Mouse (Mus musculus) kidney, embryonic 14.5 days (tissue): ENCODE measurements around the gene Magoh. TPM values are rescaled to one million over a fixed set of nuclear protein-coding genes. Genes with fewer than 3 reads are reported as not detected.
A peak's percentile ranks its signal among the peaks of the same experiment; 100 is the strongest.

Source experiments
- ATAC-seq: fragments of 200-750 bp; cut with Nextera tagmentation; 2 replicates; pipeline ENCODE4 v1.8.0; 2017; ENCODE audit warnings: moderate number of reproducible peaks, mild to moderate bottlenecking, moderate TSS enrichment, moderate library complexity; ENCODE audit not compliant: low FRiP score, low TSS enrichment
- H3K27ac ChIP-seq: fragments of 300-500 bp; sonication (generic); 2 replicates; pipeline ENCODE4 v1.5.1; 2014; ENCODE audit warnings: low read depth, mild to moderate bottlenecking, low read length, moderate library complexity, mixed read lengths
- H3K27me3 ChIP-seq: fragments of 300-500 bp; sonication (generic); 2 replicates; pipeline ENCODE4 v1.6.1; 2014; ENCODE audit warnings: mild to moderate bottlenecking, low read length; ENCODE audit not compliant: control insufficient read depth, insufficient read depth
- H3K36me3 ChIP-seq: fragments of 300-500 bp; sonication (generic); 2 replicates; pipeline ENCODE4 v1.6.1; 2014; ENCODE audit warnings: low read length, mixed read lengths; ENCODE audit not compliant: control insufficient read depth, insufficient read depth
- H3K4me1 ChIP-seq: fragments of 300-500 bp; sonication (generic); 2 replicates; pipeline ENCODE4 v1.6.1; 2014; ENCODE audit warnings: low read length, mixed read lengths; ENCODE audit not compliant: control insufficient read depth, insufficient read depth
- H3K4me2 ChIP-seq: fragments of 300-500 bp; sonication (generic); replicated peaks from 2 replicates; pipeline ENCODE4 v1.6.1; 2014; ENCODE audit warnings: low read depth, mild to moderate bottlenecking, low read length
- H3K4me3 ChIP-seq: fragments of 300-500 bp; sonication (generic); 2 replicates; pipeline ENCODE4 v1.5.1; 2014; ENCODE audit warnings: mild to moderate bottlenecking, low read length
- H3K9ac ChIP-seq: fragments of 300-500 bp; sonication (generic); 2 replicates; pipeline ENCODE4 v1.6.1; 2014; ENCODE audit warnings: low read depth, mild to moderate bottlenecking, low read length, moderate library complexity
- H3K9me3 ChIP-seq: fragments of 300-500 bp; sonication (generic); 2 replicates; pipeline ENCODE4 v1.6.1; 2016; ENCODE audit warnings: low read length; ENCODE audit not compliant: control insufficient read depth
- WGBS: fragments of 180-500 bp; shearing (Covaris S2); extraction: QIAGEN DNeasy Blood & Tissue Kit; methylation state at CpG from one replicate; pipeline ENCODE4 v1.1.7; 2014; 5-methylcytosine and 5-hydroxymethylcytosine counted together
- polyA plus RNA-seq: library from polyadenylated mRNA; unstranded; fragments of >200 nt; fragmentation: Nextera tagmentation; extraction: Ambion mirVana; gene quantifications from 2 replicates; pipeline ENCODE4 v1.2.1, GENCODE M21; 2014

Gene Magoh
- polyA plus RNA-seq: 229 and 331 TPM in 2 replicates

DNA sequence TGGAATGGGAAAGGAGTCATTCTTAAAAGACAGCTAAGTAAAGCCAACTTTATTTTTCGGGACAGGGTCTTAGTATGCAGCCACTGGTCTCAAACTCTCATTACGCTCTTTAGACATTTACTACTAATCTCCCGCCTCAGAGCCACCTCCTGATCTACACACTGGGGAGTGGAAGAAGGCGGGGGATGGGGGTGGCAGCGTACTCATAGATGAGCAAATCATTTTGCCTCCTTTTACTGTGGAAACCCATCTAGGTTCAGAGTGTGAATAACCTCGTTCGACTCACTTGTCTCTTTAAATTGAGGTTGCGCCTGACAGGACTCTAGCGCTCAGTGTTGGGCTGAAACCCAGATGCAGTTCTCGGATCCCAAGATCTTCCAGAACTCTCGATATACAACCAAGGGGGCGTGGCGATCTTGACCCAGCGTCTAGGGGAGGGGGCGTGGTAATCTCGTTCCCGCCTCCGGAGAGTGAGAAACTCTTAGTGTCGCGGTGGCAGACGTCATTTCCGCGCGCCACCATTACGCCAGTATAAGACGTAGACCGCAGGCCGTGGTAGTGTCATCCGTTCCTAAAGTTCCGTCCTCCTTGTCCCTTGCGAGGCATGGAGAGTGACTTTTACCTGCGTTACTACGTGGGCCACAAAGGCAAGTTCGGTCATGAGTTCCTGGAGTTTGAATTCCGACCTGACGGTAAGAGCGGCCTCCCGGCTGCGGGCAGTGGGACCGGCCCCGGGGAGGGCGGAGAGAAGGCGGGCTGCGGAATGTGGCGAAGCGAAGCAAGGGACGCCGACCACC lies at the start of gene Magoh:
TSS of gene Magoh (plus strand) at position 502 of the 797 bp plus-strand sequence.
- peak within 1 kb of the TSS; percentile 82 for H3K9ac ChIP-seq
- H3K27ac ChIP-seq: no peak within 1 kb of the TSS
- peak within 1 kb of the TSS; percentile 86 for H3K4me2 ChIP-seq
- H3K27me3 ChIP-seq: no peaks in the 10 kb centered on the region
- peak within 1 kb of the TSS; percentile 79 for H3K4me3 ChIP-seq
- 3% methylated on average over 48 of the region's 48 CpGs for WGBS
- peaks cover 37% of the 10 kb centered on the region for H3K36me3 ChIP-seq
- no peaks in the 10 kb centered on the region for H3K9me3 ChIP-seq
- peak; percentile 97 for ATAC-seq
- peaks cover 5% of the 10 kb centered on the region; the same call in 1 of the 2 replicates for H3K4me1 ChIP-seq

GRCm38 (mm10) chr4:107830189-107830588 lies 49.4 kb upstream of the Magoh start:
- Histone ChIP-seq H3K36me3 (no peaks in the 10 kb centered on the region), H3K27ac (no peak overlapping the region), H3K27me3 (no peaks in the 10 kb centered on the region), H3K9ac (no peak overlapping the region), H3K4me3 (no peak overlapping the region), H3K9me3 (no peaks in the 10 kb centered on the region), H3K4me1 (peaks cover 12% of the 10 kb centered on the region), H3K4me2 (no peak overlapping the region)
- 57% methylated on average over 10 of the region's 10 CpGs for WGBS
- ATAC-seq: no peak

DNA sequence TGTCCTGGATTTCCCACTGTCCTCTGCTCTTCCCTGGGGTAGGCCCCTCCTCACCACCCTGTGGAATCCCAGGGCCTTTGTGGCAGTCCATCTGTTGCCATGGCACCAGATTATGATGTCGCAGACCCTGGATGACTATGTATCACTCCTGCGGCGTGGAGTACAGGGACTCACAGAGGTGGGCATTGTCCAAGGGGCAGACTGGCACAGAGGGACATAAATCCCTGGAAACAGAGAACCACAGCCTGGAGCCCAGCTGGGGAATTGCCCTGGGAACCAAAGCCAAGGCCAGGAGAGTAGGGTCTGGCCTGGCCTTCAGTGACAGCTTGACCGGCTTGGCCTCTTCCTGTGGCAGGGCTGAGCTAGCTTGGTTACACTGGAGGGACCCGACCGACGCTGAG lies 48.7 kb upstream of the Magoh start:
- WGBS: 68% methylated on average over 7 of the region's 7 CpGs
- Histone ChIP-seq H3K36me3 (no peaks in the 10 kb centered on the region), H3K4me3 (no peak overlapping the region), H3K4me2 (no peak overlapping the region), H3K9me3 (no peaks in the 10 kb centered on the region), H3K9ac (no peak overlapping the region), H3K27ac (no peak overlapping the region), H3K4me1 (peaks cover 12% of the 10 kb centered on the region), H3K27me3 (no peaks in the 10 kb centered on the region)
- ATAC-seq: no peak

DNA sequence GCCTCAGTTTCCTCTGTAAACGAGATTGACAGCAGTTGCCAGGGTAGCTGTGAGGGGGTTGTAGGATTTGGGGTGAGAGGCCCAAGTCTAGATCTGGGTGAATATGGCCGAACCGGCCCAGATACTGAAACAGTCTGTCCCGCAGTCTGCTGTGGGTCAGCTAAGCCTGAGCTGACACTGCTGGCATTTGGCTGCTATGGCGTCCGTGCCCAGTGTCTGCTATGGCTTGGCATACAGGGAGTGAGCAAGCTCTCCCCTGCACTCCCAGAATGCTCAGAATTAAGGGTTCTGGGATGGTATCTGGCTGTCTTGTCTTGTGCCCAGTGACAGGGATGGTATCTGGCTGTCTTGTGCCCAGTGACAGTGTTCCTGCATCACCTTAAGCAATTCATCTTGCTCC lies 47.9 kb upstream of the Magoh start:
- no peaks in the 10 kb centered on the region for H3K36me3 ChIP-seq
- H3K4me1 ChIP-seq: peaks cover 12% of the 10 kb centered on the region
- H3K4me3 ChIP-seq: no peak overlapping the region
- no peaks in the 10 kb centered on the region for H3K9me3 ChIP-seq
- H3K27me3 ChIP-seq: no peaks in the 10 kb centered on the region
- H3K4me2 ChIP-seq: no peak overlapping the region
- H3K9ac ChIP-seq: no peak overlapping the region
- H3K27ac ChIP-seq: no peak overlapping the region
- ATAC-seq: no peak
- 91% methylated on average over 6 of the region's 6 CpGs for WGBS

DNA sequence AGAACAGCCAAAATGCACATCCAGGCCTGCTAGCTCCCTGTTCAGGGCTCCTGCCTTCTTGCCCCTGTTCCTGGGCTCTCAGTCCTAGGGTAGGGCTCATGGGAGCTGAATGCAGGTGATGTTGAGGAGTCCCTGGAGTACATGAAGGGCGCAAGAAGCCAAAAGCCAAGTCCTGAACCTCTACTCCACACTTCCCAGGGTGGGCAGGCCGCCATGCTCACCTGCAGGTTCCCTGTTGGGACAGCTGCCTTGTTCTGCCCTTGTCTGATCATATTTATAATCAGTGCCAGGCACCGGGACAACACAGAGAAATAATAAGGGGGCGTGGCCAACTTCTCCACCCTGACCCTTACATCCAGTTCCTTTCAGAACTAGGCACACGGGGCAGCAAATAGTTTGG lies 46.0 kb upstream of the Magoh start:
- Histone ChIP-seq H3K9me3 (no peaks in the 10 kb centered on the region), H3K4me1 (peaks cover 12% of the 10 kb centered on the region), H3K27me3 (no peaks in the 10 kb centered on the region), H3K9ac (no peak overlapping the region), H3K27ac (no peak overlapping the region), H3K36me3 (no peaks in the 10 kb centered on the region), H3K4me2 (no peak overlapping the region), H3K4me3 (no peak overlapping the region)
- ATAC-seq: no peak
- WGBS: 87% methylated on average over 5 of the region's 5 CpGs

GRCm38 (mm10) chr4:107834643-107835314 lies 44.8 kb upstream of the Magoh start:
- H3K9me3 ChIP-seq: no peaks in the 10 kb centered on the region
- 53% methylated on average over 22 of the region's 22 CpGs for WGBS
- no peaks in the 10 kb centered on the region for H3K27me3 ChIP-seq
- no peak overlapping the region for H3K27ac ChIP-seq
- no peak overlapping the region for H3K4me3 ChIP-seq
- ATAC-seq: peak; percentile 21; the same call in 1 of the 2 replicates
- no peak overlapping the region for H3K9ac ChIP-seq
- H3K4me2 ChIP-seq: no peak overlapping the region
- 0 out of 2 replicates have a peak, but pooled peaks cover 5% of the 10 kb centered on the region for H3K4me1 ChIP-seq
- no peaks in the 10 kb centered on the region for H3K36me3 ChIP-seq

DNA sequence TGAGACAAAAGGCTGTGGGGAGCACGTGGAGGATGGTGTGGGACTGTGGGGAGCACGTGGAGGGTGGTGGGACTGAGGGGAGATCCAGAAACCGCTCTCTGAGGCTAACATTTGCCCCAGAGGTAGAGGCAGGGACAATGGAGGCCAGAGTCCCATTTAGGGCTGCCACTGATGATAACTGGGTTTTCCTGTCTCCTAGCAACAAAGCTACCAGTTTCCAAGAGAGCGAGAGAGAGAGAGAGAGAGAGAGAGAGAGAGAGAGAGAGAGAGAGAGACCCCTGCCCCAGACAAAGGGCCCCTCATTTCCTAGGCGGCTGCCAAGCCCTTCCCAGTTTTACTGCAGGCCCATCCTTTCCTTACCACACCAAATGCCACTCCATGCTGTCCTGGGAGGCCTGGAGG lies 44.0 kb upstream of the Magoh start:
- no peak overlapping the region for H3K4me2 ChIP-seq
- H3K9me3 ChIP-seq: no peaks in the 10 kb centered on the region
- H3K4me3 ChIP-seq: no peak overlapping the region
- 0 out of 2 replicates have a peak, but pooled peaks cover 5% of the 10 kb centered on the region for H3K4me1 ChIP-seq
- no peaks in the 10 kb centered on the region for H3K36me3 ChIP-seq
- ATAC-seq: no peak
- H3K9ac ChIP-seq: no peak overlapping the region
- H3K27ac ChIP-seq: no peak overlapping the region
- H3K27me3 ChIP-seq: no peaks in the 10 kb centered on the region
- 56% methylated on average over 5 of the region's 5 CpGs for WGBS

- Histone ChIP-seq H3K4me1 (0 out of 2 replicates have a peak, but pooled peaks cover 5% of the 10 kb centered on the region), H3K4me3 (no peak overlapping the region), H3K9ac (no peak overlapping the region), H3K4me2 (no peak overlapping the region), H3K27ac (no peak overlapping the region), H3K9me3 (no peaks in the 10 kb centered on the region), H3K27me3 (no peaks in the 10 kb centered on the region), H3K36me3 (no peaks in the 10 kb centered on the region)
- no peak for ATAC-seq
- 87% methylated on average over 5 of the region's 5 CpGs for WGBS
These were observed 42.8 kb upstream of the Magoh start for GRCm38 (mm10) chr4:107836758-107837157.

DNA sequence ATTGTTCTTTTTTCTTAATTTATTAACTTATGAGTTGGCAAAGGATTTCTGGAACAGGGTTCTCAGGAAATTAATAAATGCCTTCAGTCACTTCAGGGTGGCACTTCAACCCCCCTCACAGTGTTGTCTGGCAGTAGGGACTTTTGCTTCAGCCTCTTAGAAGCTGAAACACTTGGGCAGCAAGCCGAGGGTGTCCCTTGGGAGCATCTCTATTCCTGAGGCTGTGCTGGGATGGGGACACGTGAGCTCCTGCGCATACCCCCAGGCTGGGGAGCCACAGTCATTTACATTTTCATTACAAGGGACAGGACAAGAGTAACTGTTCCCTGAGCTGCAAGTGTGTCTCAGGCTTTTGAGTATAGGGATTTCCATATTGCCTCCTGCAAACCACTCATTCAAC lies 41.6 kb upstream of the Magoh start:
- Histone ChIP-seq H3K4me2 (no peak overlapping the region), H3K4me1 (0 out of 2 replicates have a peak, but pooled peaks cover 5% of the 10 kb centered on the region), H3K27ac (no peak overlapping the region), H3K9ac (no peak overlapping the region), H3K9me3 (no peaks in the 10 kb centered on the region), H3K27me3 (no peaks in the 10 kb centered on the region), H3K4me3 (no peak overlapping the region), H3K36me3 (no peaks in the 10 kb centered on the region)
- 96% methylated on average over 3 of the region's 3 CpGs for WGBS
- ATAC-seq: no peak
